Mouse (Mus musculus): Measurements from ENCODE around the gene Rbm3.

The Rbm3 gene

DNA sequence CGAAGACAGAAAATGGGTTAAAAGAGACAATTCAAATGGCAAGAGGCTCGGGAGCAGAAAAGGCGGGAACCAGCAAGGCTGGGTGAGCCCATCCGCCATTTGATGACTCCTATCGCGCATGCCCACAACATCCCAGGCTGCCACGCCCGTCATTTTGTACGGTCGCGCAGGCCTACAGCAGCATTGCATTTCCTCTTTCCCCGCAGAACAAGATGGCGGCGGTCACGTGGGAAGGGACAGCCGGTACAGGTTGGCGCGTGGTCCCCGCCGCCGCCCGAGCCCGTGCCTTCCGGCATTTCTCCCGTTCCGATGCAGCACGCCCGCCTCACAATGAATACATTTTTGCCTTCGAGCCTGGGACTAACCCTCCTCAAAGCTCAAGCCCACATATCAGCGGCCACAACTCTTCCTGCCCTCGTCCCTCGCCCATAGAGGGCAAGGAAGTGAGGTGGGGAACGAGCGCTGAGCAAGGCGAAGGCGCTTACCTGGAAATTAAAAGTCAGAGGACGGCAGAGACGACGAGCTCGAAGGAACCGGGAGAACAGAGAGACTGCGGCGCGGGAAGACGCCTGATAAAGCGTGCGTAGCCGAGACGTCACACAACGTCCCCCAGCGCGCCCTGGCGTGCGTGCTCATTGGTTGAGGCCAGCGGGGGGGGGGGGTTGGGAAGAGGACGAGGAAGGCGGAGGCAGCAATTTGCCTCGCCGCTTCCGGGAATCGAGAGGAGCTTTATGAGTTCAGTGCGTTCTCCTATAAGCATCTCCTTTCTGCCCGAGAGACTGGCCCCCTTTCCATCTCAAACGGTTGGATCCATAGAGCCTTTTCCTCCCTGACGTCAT is at the start of gene Rbm3:
Rbm3 (minus strand) TSS at position 728 of the 839 bp plus-strand sequence.
- peak; percentile 86 to 90 for DNase-seq (ENCODE audit: low spot score in 2 of 2)

DNA sequence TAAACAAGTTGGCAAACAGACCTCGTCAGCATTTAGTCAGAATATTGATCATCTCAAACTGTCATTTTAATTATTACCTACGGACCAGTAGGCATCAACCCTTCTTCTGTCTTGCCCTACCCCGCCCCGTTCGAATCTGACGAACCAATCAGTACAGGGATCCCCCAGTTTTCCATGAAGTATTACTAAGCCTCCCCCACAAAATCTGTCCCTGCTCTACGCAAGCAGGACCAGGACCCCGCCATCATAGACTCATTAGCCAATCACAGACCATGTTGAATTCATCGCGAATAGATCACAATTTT is 47.7 kb upstream of the Rbm3 start, which contains the start of gene Ebp:
Ebp (minus strand) TSS at position 94 of the 305 bp plus-strand sequence.
- peak in 1 of 2 experiments; percentile 3 for DNase-seq (ENCODE audit: low spot score in 2 of 2)

DNA sequence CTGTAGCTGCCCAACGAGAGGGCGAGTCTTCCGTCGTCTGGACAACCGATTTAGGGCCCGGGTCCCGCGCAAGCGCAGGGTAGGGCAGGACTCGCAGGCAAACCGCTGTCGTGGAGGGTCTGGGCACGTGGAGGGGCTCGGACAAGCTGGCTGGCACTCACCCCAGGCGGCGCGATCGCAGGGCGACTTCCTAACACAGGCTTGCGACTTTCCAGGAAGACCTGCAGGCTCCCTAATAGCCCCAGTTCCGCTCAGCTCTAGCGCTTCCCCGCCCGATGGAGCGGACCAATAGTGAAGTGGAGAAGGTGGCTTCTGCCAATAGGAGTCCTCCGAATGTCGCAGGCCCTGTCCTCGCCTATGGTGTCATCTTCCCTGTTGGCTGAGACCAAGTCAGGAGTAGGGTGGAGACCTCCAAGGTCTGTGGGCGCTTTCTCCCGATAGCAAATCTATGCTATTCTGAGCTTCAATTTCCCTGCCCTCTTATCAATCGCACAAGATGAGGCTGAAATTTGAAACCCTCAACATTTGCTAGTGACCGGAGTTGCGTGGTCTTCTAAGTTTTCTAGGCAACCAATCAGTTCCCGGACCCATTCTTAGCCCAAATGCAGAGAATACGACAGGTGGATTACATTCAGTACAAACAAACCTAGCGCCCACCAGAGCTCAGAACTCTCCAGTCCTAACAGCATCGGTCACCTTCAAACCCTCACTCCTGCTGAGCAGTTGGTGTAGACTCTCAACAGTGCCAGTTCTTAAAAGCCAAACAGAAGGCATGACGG is 47.1 kb upstream of the Rbm3 start:
- DNase-seq (ENCODE audit: low spot score in 2 of 2): peak; percentile 85

DNA sequence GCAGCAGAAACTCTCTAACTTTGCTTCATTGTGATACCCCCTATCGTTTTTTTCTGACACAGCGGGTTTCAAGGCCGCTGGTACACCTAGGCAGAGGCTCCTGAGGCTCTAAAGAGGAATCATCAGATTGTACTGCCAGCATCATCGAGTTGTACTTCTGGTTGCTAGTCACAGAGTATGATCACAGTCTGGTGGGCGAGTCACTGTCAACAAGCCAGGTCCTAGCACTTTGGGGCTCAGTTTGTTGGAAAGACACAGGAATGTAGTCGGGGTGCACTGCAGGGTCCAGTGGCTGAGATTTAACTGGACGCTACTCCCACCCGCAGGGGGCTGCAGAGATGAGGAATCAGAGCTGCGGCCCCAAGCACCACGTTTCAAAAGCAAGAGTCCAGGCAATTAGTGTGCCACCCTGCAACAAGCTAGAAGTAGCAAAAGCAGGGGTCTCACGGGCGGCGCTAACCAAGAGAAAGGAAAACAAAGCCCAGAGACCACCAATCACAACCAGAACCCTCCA is 46.5 kb upstream of the Rbm3 start:
- DNase-seq (ENCODE audit: low spot score in 2 of 2): peak in 1 of 2 experiments; percentile 2

DNA sequence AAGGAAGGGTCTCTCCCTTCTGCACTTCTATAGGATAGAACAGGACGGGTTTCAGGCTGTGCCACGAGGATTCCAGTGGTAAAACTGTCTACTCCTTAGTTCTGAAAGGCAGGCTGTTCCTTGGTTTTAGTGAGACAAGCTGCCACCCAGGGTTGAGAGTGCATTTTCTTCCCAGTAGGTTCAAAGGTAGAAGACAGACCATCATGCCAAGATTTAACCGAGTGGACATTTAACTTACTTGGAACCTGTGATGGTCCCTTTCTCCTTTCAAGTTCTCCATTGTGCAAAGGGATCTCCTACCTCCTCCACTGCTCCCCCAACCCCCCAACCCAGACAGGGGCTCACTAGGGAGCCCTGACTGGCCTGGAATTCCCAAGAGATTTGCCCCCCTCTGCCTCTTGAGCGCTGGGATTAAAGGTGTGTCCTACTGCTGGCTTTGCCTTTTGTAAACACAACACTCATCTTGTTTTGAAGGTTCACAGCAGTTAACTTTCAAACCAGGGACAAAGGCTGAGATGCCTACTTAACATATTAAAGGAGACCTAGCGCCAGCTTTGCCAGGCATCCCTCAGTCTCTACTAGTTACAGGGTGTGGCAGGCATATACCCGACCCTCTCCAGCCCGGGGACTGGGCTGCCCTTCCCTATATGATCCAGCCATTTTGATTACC is 37.3 kb upstream of the Rbm3 start:
- DNase-seq (ENCODE audit: low spot score in 2 of 2): no peak

DNA sequence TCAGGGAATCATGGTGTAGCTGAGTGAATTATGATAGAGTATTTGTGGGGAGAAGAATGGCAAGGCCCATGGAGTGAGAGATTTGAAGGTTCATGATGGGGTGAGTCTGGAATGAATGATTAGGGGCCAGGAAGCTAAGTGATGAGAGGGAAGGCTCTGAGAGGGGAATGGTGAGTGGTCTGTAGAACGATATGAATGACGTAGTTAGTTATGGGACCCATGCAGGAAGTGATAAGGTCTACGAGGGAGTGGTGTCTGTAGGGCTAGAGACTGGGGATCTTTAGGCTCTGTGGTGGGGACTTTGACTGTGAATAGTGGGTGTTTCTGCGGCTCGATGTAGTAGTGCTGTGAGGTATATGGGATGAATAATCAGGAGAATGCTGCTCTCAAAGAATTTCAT is 34.0 kb upstream of the Rbm3 start:
- no peak for DNase-seq (ENCODE audit: low spot score in 2 of 2)

DNA sequence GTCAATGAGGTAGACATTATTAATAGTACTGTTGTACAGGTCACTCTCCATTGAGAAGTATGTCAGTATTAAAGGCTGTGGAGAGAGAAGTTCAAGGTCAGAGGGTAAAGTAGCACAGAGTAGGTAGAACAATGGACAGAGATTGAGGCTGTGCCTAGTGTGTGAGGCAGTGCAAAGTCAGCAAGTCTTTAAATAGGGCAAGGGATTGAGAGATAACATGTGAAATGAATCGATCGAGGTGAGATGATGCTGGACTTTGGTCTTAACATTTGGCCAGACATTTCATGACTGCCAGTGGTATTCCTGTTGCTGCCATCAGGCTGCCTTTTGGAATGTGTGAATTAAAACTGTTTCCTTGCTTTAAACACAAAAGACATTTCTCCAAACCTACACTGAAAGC is 33.2 kb upstream of the Rbm3 start:
- DNase-seq (ENCODE audit: low spot score in 2 of 2): no peak

DNA sequence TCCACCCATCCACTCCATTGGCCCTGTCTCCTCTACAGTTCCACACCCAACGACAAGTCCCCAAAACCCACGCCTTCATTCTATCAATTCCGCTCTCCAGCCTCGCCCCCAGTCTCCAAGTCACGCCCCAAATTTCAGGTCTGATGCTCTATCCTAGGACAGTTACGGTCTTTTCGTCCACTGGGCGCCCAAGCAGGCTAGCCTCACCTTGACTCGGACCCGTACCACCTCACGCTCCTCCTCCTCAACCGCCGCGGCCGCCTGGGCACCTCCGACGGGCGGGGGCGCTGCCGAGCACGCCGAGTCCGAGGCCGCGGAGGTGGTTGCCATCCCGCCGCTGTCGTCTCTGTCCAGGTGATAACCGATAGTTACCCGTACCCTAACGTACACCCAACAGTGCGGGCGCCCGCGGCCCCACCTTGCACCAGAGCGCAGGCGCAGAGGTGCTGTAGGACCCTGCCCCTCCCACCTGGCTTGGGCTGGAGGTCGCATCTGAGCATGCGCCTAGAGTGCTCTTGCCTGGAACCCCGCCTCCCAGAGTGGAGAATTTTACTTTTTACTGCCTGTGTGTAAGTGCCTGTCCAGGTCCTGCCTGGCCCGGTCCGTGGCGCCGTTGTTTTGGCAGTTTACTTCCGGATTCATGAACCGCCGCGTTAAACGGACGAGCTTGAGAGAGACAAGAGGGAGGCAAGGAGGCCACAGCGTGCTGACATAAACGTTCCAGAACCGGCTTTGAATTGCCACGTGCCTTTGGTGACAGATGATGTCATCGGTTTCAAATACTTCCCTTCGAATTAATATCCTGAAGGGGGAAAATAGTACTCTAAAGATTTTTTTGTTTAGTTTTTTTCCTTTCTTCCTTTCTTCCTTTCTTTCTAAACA is 30.1 kb upstream of the Rbm3 start, which contains the start of gene Tbc1d25:
Tbc1d25 (minus strand) TSS at position 678 of the 882 bp plus-strand sequence.
- DNase-seq (ENCODE audit: low spot score in 2 of 2): peak; percentile 86 to 89

DNA sequence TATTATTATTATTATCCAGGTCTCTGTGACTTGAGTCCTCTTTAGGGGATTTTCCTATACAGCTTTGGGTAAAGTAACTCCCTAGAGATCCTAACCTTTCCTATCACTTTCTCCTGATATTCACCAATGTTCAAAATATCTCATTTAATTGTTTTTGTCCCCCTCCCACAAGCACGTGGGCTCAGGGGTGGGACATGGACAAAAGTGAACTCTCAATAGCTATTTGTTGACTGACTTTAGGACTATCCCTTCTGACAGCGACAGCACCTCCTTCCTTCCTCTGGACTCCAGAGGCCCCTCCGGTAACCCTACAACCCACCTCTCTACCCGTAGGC is 29.5 kb upstream of the Rbm3 start:
- DNase-seq (ENCODE audit: low spot score in 2 of 2): no peak

DNA sequence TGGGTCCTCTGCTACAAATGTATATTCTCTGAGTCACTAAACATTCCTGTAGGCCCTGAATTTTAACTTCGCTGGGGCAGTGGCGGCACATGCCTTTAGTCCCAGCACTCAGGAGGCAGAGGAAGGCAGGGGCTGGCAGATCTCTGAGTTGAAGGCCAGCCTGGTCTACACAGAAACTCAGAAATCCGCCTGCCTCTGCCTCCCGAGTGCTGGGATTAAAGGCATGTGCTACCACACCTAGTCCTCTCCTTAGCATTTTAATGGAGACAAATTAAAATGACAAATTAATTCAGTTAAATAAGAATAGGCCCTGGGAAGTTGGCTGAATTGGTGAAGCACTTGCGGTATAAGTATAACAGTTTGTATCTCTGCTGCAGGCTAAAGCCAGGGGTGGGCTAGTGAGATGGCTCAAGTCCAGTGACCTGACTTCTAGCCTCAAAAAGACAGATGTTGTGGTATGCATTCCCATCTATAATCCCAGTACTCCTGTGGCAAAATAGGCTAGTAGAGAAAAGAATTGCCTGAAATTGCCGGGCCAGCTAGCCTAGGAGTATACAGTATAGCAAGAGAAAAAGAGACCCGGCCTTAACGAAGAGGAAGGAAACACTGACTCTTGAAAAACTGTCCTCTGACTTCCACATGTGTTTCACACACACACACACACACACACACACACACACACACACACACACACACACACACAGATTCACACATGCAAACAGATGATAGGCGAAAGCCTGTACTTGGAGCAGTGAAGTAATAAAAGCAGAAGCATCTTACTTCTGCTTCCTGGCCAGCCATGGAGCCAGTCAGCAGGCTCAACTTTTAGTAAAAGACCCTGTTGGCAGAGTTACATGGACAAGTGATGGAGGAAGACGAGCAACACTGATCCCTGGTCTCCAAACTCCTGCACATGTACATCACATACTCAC is 22.3 kb upstream of the Rbm3 start:
- DNase-seq (ENCODE audit: low spot score in 2 of 2): peak; percentile 44 to 57

DNA sequence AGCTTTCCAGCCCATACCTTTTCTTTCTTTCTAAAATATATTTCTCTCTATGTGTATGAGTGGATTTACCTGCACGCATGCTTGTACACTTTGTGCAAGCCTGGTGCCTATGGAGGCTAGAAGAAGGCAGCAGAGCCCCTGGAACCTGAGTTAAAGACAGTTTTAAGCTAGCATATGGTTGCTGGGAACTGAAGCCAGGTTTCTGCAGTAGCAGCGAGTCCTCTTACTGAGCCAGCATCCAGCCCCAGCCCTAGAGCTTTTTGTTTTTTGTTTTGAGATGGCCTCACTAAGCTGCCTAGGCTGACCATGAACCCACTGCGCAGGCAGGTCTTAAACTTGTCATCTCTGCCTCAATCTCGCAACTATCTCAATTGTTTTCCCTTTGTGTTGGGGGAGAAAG is 18.8 kb upstream of the Rbm3 start:
- no peak for DNase-seq (ENCODE audit: low spot score in 2 of 2)

DNA sequence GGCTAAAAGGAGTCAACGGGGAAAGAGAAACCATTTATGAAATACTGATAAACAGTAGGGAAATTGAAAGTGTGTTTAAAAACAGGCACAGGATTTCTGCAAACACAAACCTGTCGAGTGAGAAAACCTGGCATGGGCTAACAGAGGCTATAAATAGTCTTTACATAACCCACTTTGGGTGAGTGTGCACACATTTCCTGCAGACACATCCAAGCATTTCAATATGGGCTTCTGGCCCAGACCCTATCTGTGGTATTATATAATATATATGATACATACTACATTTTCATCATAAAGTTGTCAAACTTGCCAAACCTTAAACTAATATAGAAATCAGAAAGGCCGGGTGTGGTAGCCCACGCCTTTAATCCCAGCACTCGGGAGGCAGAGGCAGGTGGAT is 17.4 kb upstream of the Rbm3 start:
- no peak for DNase-seq (ENCODE audit: low spot score in 2 of 2)

DNA sequence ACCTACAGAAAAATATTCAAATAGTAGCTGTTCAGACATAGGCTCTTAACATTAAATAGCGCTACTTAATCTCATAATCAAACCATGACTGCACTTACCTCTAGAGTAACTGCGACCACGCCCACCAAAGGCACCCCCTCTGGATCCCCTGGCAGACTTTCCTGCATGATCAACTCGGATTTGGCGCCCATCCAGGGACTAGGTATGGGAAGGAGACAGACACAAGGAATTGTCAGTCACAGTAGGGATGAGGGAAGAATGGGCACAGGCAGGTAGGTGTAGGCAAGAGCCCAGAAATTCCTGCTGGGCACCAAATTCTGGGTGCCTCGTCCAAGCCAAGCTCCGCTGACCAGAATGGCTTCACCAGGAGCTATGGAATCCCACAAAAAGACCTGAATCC is 1.9 kb downstream of the Rbm3 start:
- DNase-seq (ENCODE audit: low spot score in 2 of 2): no peak

DNA sequence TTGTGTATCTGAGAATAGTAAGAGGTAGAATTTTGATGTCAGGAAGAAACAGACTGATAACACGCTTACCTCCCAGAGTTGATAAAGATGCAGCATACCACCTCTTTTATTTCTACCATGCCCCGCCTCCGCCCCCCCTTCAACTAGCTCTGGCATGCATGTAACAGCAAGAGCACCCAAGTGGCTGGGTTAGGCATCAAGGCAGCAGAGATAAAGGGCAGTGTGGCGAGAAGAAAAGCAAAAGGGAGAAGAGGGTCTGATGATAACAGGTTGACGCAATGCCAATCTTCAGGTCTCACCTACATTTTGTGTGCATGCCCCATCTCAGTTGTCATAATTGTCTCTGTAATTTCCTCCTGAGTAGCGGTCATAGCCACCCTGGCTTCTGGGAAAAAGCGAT is 2.7 kb downstream of the Rbm3 start:
- DNase-seq (ENCODE audit: low spot score in 2 of 2): no peak

DNA sequence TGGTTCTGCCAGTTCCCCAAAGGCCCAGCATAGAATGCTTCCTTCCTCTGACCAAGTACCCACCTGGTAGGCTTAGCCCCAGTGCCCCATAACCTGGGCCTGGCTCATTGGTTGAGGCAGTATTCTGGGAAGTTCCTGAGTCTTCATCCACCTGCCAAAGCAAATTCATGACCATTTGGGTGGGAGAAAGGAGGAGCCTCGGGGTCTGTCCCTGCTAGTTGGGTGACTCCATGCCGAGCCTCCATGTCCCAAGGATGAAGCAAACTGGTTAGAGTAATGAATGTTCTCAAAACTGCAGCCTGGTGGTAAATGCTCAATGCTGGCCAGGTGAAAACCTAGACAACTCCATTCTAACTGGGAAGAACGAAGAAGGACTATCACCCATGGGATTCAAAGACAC is 4.6 kb downstream of the Rbm3 start:
- DNase-seq (ENCODE audit: low spot score in 2 of 2): no peak

DNA sequence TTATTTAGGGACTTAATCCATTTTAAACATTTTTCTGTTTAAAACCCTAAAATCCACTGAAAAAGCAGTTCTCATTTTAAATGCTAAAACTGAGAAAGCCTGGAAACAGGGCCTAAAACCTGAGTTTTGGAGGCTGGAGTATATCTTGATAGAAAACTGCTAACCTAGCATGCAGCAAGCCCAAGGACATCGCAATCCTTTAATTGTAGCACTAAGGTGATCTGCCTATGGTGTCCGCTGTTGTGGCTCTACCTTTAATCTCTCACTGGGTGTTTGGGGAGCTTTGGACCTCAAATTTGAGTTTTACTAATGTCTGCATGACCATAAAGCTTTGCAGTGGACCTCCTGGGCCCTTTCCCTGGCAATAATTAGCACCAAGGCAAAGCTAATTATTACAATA is 5.2 kb downstream of the Rbm3 start:
- DNase-seq (ENCODE audit: low spot score in 2 of 2): no peak

DNA sequence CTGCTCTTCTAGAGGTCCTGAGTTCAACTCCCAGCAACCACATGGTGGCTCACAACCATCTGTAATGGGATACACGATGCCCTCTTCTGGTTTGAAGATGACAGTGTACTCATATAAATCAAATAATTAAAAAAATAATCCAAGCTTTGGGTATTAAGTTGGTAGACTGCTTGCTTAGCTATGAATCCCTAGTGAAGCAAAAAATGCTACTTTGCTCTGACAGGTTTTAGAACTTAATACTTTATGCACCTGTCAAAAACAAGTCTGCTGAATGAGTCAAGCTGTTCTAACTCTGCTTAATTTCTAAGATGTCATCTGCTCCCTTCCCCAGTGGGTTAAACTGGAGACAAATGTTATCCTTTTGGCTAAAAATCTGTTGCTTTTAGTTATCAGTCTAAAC is 6.2 kb downstream of the Rbm3 start:
- DNase-seq (ENCODE audit: low spot score in 2 of 2): no peak

DNA sequence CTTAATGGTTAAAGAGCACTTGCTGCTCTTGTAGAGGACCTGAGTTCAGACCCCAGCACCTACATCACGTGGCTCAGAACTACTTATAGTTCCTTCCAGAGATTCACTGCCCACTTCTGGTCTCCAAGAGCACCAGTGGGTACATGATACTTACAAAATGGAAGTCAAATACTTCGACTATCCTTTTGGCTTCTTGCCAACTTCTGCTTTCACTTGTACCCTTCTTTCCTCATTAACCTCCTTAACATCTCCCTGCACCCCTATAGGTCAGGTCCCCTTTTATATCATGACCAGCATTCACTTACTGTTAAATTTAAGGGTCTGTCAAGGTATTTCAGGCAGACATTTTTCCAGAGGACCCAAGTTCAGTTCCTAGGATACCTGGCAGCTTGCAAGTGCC is 9.8 kb downstream of the Rbm3 start:
- DNase-seq (ENCODE audit: low spot score in 2 of 2): peak in 1 of 2 experiments; percentile 43

DNA sequence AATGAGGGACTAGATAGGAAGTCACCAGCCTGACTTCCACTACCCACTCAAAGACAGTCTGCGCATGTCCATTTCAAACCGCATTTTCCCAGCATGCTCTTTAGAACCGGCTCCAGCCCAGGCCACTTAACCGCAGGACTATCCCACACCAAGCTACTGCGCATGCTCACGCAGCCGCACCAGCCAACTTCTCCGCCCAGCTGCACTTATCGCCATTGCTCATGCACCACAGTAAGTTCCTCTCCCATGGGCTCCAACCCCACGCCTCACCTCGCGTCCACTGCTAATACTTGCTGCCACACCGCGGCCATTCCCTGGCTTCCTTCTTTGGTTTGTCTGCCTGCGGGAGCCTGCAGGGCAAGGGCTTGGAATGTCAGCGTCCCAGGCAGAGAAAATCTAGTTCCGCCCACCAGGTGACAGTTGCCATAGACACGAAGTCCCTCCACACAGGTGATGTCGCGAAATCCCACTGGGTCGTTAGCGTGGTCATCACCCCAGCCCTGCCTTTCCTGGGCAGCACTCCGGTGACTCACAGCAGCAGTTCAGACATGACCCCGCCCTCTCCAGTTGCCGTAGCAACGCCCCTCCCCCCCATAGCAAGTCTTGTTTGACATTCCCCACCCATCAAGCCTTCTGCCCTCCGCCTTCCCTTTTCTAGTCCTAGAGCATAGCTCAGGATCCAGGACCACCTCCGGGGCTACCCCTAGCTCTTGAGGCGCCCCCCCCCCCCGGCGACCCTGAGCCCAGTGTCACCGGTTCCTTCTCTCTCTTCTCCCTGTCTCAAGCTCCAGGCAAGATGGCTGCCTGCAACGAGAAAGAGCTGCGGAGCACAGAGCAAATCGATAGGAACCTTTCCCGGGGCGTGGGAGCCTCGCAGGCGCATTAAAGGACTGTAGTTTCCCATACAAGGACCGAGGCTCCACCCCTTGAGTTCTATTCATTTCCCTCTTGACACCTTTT is 13.4 kb downstream of the Rbm3 start, which contains the start of gene Wdr13:
Wdr13 (minus strand) TSS at position 876 of the 960 bp plus-strand sequence.
- DNase-seq (ENCODE audit: low spot score in 2 of 2): peak; percentile 91 to 93
